Mouse (Mus musculus): ENCODE measurements around the gene E030018B13Rik. TPM values are rescaled to one million over a fixed set of nuclear protein-coding genes. Genes with fewer than 3 reads are reported as not detected.
A peak's percentile ranks its signal among the peaks of the same experiment; 100 is the strongest.

Gene E030018B13Rik
- total and polyA plus RNA-seq, 3 experiments = not detected

GRCm38 (mm10) chr7:63941050-63941449 is 24.4 kb downstream of the E030018B13Rik start:
- Histone ChIP-seq H3K9me3 (replicated peaks) (no peaks in the 10 kb centered on the region), H3K27me3 (ENCODE audit: insufficient read depth, low read length) (no peaks in the 10 kb centered on the region), H3K4me3 (ENCODE audit: low read depth, low read length) (no peak overlapping the region; the same call in 1 of the 2 replicates), H3K36me3 (replicated peaks) (no peaks in the 10 kb centered on the region), H3K4me1 (ENCODE audit: insufficient read depth, low read depth, low read length) (peaks cover 41% of the 10 kb centered on the region)
- DNase-seq (ENCODE audit: low spot score) (no peak), ATAC-seq (ENCODE audit: extremely low read depth, insufficient number of reproducible peaks, low FRiP score, poor library complexity, severe bottlenecking) (no peak)
- TF ChIP-seq CTCF (IDR thresholded peaks at IDR 0.05; ENCODE audit: low read depth, low read length) = no peak
- TF ChIP-seq POLR2AphosphoS5 (IDR thresholded peaks at IDR 0.05; ENCODE audit: insufficient replicate concordance, low read depth, low read length) = no peak
- no peak for TF ChIP-seq TAL1 (conservative IDR thresholded peaks at IDR 0.05; ENCODE audit: low read depth, low read length)
- no peak for TF ChIP-seq GATA2 (IDR thresholded peaks at IDR 0.05; ENCODE audit: borderline replicate concordance, low read depth, low read length)
- no peak for TF ChIP-seq GATA1 (IDR thresholded peaks at IDR 0.05; ENCODE audit: borderline replicate concordance, low read length)

DNA sequence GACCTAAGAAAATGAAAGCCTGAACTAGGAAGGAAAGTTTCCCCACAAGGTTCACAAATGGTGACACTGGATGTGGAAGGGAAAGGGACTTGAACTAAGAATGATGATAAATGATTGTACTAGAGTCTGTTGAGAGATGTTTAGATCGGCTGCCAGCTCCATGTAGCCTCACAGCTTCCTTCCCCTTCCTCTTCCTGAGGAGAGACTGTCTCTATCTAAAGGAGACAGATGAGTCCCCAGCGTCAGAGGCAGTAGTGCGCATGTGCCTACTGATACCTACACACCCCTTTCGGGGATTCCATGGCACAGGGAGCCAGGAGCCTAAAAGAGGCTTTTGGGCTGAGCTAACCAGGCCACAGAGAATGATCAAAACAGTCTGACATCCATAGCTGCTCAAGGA is 24.8 kb downstream of the E030018B13Rik start:
- peak; percentile 12; the same call in 1 of the 2 replicates for ATAC-seq (ENCODE audit: extremely low read depth, insufficient number of reproducible peaks, low FRiP score, poor library complexity, severe bottlenecking)
- peak; percentile 60 for DNase-seq (ENCODE audit: low spot score)
- Histone ChIP-seq H3K4me3 (ENCODE audit: low read depth, low read length) (peak overlapping the region; percentile 6; the same call in 1 of the 2 replicates), H3K9me3 (replicated peaks) (no peaks in the 10 kb centered on the region), H3K36me3 (replicated peaks) (no peaks in the 10 kb centered on the region), H3K27me3 (ENCODE audit: insufficient read depth, low read length) (no peaks in the 10 kb centered on the region), H3K4me1 (ENCODE audit: insufficient read depth, low read depth, low read length) (peaks cover 36% of the 10 kb centered on the region)
- TF ChIP-seq GATA2 (IDR thresholded peaks at IDR 0.05; ENCODE audit: borderline replicate concordance, low read depth, low read length) (no peak), GATA1 (IDR thresholded peaks at IDR 0.05; ENCODE audit: borderline replicate concordance, low read length) (no peak), TAL1 (conservative IDR thresholded peaks at IDR 0.05; ENCODE audit: low read depth, low read length) (no peak; the same call in 1 of the 2 replicates), POLR2AphosphoS5 (IDR thresholded peaks at IDR 0.05; ENCODE audit: insufficient replicate concordance, low read depth, low read length) (no peak), CTCF (IDR thresholded peaks at IDR 0.05; ENCODE audit: low read depth, low read length) (no peak)

DNA sequence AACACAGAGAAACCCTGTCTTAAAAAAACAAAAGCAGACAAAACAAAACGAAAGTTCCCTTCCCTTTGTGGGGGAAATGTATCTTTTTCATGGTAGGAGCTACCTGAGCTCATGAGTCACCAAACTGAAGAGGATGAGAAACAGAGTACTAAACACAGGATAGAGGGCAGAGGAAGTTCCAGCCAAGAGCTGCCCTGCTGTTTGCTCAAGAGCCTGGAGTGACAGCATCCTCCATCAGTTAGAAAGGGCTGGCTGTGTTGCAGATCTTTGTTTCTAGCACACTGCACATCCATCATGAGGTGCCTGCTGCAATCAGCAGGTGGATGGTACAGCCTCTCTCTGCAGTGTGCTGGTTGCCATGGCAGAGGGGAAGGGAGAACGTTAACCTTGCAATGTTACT is 27.3 kb downstream of the E030018B13Rik start:
- Histone ChIP-seq H3K36me3 (replicated peaks) (no peaks in the 10 kb centered on the region), H3K4me1 (ENCODE audit: insufficient read depth, low read depth, low read length) (peaks cover 47% of the 10 kb centered on the region), H3K4me3 (ENCODE audit: low read depth, low read length) (no peak overlapping the region), H3K9me3 (replicated peaks) (no peaks in the 10 kb centered on the region), H3K27me3 (ENCODE audit: insufficient read depth, low read length) (no peaks in the 10 kb centered on the region; the same call in 1 of the 2 replicates)
- DNase-seq (ENCODE audit: low spot score) (no peak), ATAC-seq (ENCODE audit: extremely low read depth, insufficient number of reproducible peaks, low FRiP score, poor library complexity, severe bottlenecking) (no peak)
- TF ChIP-seq TAL1 (conservative IDR thresholded peaks at IDR 0.05; ENCODE audit: low read depth, low read length) (no peak), GATA1 (IDR thresholded peaks at IDR 0.05; ENCODE audit: borderline replicate concordance, low read length) (no peak), GATA2 (IDR thresholded peaks at IDR 0.05; ENCODE audit: borderline replicate concordance, low read depth, low read length) (no peak), CTCF (IDR thresholded peaks at IDR 0.05; ENCODE audit: low read depth, low read length) (no peak), POLR2AphosphoS5 (IDR thresholded peaks at IDR 0.05; ENCODE audit: insufficient replicate concordance, low read depth, low read length) (no peak)

DNA sequence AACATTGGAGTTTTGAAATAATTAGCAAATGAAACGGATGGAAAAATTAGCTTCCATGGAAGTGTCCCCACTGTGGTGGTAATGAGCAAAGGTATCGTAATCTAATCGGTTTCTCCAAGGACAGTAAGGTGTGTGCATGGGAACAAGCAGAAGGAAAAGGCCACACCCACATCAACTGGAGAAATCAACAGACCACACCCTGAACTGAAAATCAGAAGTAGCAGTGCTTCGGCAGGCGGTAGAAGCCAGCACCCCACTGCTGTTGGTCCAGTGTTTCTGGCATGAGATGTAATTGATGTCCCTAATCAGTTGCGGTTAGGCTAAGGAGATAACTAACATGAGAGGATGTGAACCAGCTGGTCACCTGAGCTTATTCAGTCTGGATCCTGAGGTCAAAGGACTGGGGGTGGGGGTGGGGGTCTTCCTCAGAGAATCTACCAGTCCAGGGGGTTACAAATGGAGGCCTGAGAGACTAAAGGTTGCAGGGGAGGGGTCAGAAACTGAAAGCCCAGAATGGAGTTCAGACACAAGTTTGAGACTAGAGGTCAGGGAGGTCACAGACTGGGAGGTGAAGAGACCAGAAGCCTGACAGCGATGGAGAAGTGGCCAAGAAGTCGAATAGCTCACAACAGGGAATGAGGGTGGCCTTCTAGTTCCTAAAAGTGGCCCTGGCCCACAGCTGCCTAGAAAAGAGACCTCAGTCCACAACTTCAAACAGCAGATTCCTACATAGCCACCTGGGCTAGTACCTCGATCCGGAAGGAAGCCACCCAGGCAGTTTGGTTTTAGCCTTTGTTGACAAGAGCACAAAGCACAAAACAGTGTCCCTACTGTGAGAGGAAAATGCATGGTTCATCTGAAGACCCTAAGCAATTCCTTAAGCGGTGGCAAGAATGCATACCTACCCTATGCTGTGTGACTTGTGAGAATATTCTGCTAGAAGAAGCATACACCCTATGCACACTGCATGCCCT is 31.1 kb downstream of the E030018B13Rik start:
- no peaks in the 10 kb centered on the region for H3K36me3 ChIP-seq (replicated peaks)
- peaks cover 34% of the 10 kb centered on the region for H3K4me1 ChIP-seq (ENCODE audit: insufficient read depth, low read depth, low read length)
- no peak overlapping the region for H3K4me3 ChIP-seq (ENCODE audit: low read depth, low read length)
- DNase-seq (ENCODE audit: low spot score) (no peak), ATAC-seq (ENCODE audit: extremely low read depth, insufficient number of reproducible peaks, low FRiP score, poor library complexity, severe bottlenecking) (no peak; the same call in 1 of the 2 replicates)
- H3K9me3 ChIP-seq (replicated peaks) = no peaks in the 10 kb centered on the region
- peaks cover 10% of the 10 kb centered on the region; the same call in 1 of the 2 replicates for H3K27me3 ChIP-seq (ENCODE audit: insufficient read depth, low read length)
- TF ChIP-seq GATA2 (IDR thresholded peaks at IDR 0.05; ENCODE audit: borderline replicate concordance, low read depth, low read length) = no peak
- no peak for TF ChIP-seq TAL1 (conservative IDR thresholded peaks at IDR 0.05; ENCODE audit: low read depth, low read length)
- TF ChIP-seq CTCF (IDR thresholded peaks at IDR 0.05; ENCODE audit: low read depth, low read length) = no peak
- no peak for TF ChIP-seq GATA1 (IDR thresholded peaks at IDR 0.05; ENCODE audit: borderline replicate concordance, low read length)
- no peak for TF ChIP-seq POLR2AphosphoS5 (IDR thresholded peaks at IDR 0.05; ENCODE audit: insufficient replicate concordance, low read depth, low read length)

- TF ChIP-seq GATA2 (IDR thresholded peaks at IDR 0.05; ENCODE audit: borderline replicate concordance, low read depth, low read length) (no peak), GATA1 (IDR thresholded peaks at IDR 0.05; ENCODE audit: borderline replicate concordance, low read length) (no peak), TAL1 (conservative IDR thresholded peaks at IDR 0.05; ENCODE audit: low read depth, low read length) (no peak), POLR2AphosphoS5 (IDR thresholded peaks at IDR 0.05; ENCODE audit: insufficient replicate concordance, low read depth, low read length) (no peak), CTCF (IDR thresholded peaks at IDR 0.05; ENCODE audit: low read depth, low read length) (no peak)
- Histone ChIP-seq H3K4me3 (ENCODE audit: low read depth, low read length) (no peak overlapping the region), H3K9me3 (replicated peaks) (no peaks in the 10 kb centered on the region), H3K4me1 (ENCODE audit: insufficient read depth, low read depth, low read length) (peaks cover 34% of the 10 kb centered on the region), H3K36me3 (replicated peaks) (no peaks in the 10 kb centered on the region), H3K27me3 (ENCODE audit: insufficient read depth, low read length) (peaks cover 14% of the 10 kb centered on the region; the same call in 1 of the 2 replicates)
- DNase-seq (ENCODE audit: low spot score) = no peak
- ATAC-seq (ENCODE audit: extremely low read depth, insufficient number of reproducible peaks, low FRiP score, poor library complexity, severe bottlenecking) = no peak
Measured at GRCm38 (mm10) chr7:63949176-63949575, 32.5 kb downstream of the E030018B13Rik start.
